Mouse (Mus musculus): ENCODE data around the gene Irf4. TPM values are rescaled to one million over a fixed set of nuclear protein-coding genes. Genes with fewer than 3 reads are reported as not detected.

The Irf4 gene
- polyA plus RNA-seq, 1 experiment from 2014 or later = 0.04 TPM

GRCm38 (mm10) chr13:30790016-30790415, 41.0 kb downstream of the Irf4 start:
- 74% methylated on average over 5 of the region's 5 CpGs for WGBS
- H3K27me3 ChIP-seq (ENCODE audit: control insufficient read depth, insufficient read depth, low read length) = no peaks in the 10 kb centered on the region
- no peak for ATAC-seq (ENCODE audit: insufficient number of reproducible peaks, insufficient read depth, low FRiP score, low read depth)

GRCm38 (mm10) chr13:30792308-30792707, 43.3 kb downstream of the Irf4 start:
- no peak overlapping the region for H3K4me2 ChIP-seq (ENCODE audit: low read length)
- H3K9me3 ChIP-seq (ENCODE audit: control insufficient read depth, low read length) = no peaks in the 10 kb centered on the region
- no peak overlapping the region for H3K27ac ChIP-seq (replicated peaks in 1 of 2; ENCODE audit: control insufficient read depth in 1 of 2, insufficient read depth in 1 of 2, low read depth in 2 of 2, low read length in 2 of 2)
- no peaks in the 10 kb centered on the region for H3K36me3 ChIP-seq (ENCODE audit: control insufficient read depth, insufficient read depth, low read length)
- H3K9ac ChIP-seq (ENCODE audit: low read length) = no peak overlapping the region
- no peak for ATAC-seq (ENCODE audit: insufficient number of reproducible peaks, insufficient read depth, low FRiP score, low read depth)
- peaks cover 8 to 13% of the 10 kb centered on the region in 2 experiments; a peak in 2 of 4 replicates for H3K4me1 ChIP-seq (ENCODE audit: control insufficient read depth in 2 of 2, insufficient read depth in 2 of 2, low read length in 2 of 2)
- 53% methylated on average over 9 of the region's 9 CpGs for WGBS
- H3K27me3 ChIP-seq (ENCODE audit: control insufficient read depth, insufficient read depth, low read length) = no peaks in the 10 kb centered on the region
- H3K4me3 ChIP-seq (ENCODE audit: control insufficient read depth in 1 of 2, insufficient read depth in 1 of 2, low read depth in 1 of 2, low read length in 2 of 2) = no peak overlapping the region

More at GRCm38 (mm10) chr13:30790016-30790415, 41.0 kb downstream of the Irf4 start:
- Histone ChIP-seq H3K9ac (ENCODE audit: low read length) (no peak overlapping the region), H3K27ac (replicated peaks in 1 of 2; ENCODE audit: control insufficient read depth in 1 of 2, insufficient read depth in 1 of 2, low read depth in 2 of 2, low read length in 2 of 2) (no peak overlapping the region), H3K4me3 (ENCODE audit: control insufficient read depth in 1 of 2, insufficient read depth in 1 of 2, low read depth in 1 of 2, low read length in 2 of 2) (no peak overlapping the region), H3K9me3 (ENCODE audit: control insufficient read depth, low read length) (no peaks in the 10 kb centered on the region), H3K36me3 (ENCODE audit: control insufficient read depth, insufficient read depth, low read length) (no peaks in the 10 kb centered on the region), H3K4me2 (ENCODE audit: low read length) (no peak overlapping the region), H3K4me1 (ENCODE audit: control insufficient read depth in 2 of 2, insufficient read depth in 2 of 2, low read length in 2 of 2) (peaks cover 22 to 24% of the 10 kb centered on the region in 2 experiments)

GRCm38 (mm10) chr13:30792741-30793140, 43.7 kb downstream of the Irf4 start:
- Histone ChIP-seq H3K4me2 (ENCODE audit: low read length) (no peak overlapping the region), H3K4me3 (ENCODE audit: control insufficient read depth in 1 of 2, insufficient read depth in 1 of 2, low read depth in 1 of 2, low read length in 2 of 2) (no peak overlapping the region), H3K27me3 (ENCODE audit: control insufficient read depth, insufficient read depth, low read length) (no peaks in the 10 kb centered on the region), H3K36me3 (ENCODE audit: control insufficient read depth, insufficient read depth, low read length) (no peaks in the 10 kb centered on the region), H3K9me3 (ENCODE audit: control insufficient read depth, low read length) (no peaks in the 10 kb centered on the region), H3K4me1 (ENCODE audit: control insufficient read depth in 2 of 2, insufficient read depth in 2 of 2, low read length in 2 of 2) (peaks cover 8 to 13% of the 10 kb centered on the region in 2 experiments; a peak in 2 of 4 replicates), H3K9ac (ENCODE audit: low read length) (no peak overlapping the region), H3K27ac (replicated peaks in 1 of 2; ENCODE audit: control insufficient read depth in 1 of 2, insufficient read depth in 1 of 2, low read depth in 2 of 2, low read length in 2 of 2) (no peak overlapping the region)
- 20% methylated on average over 3 of the region's 3 CpGs for WGBS
- ATAC-seq (ENCODE audit: insufficient number of reproducible peaks, insufficient read depth, low FRiP score, low read depth) = no peak

- no peak for ATAC-seq (ENCODE audit: insufficient number of reproducible peaks, insufficient read depth, low FRiP score, low read depth)
- 87% methylated on average over 4 of the region's 4 CpGs for WGBS
These were observed 44.2 kb downstream of the Irf4 start for GRCm38 (mm10) chr13:30793196-30793595.

GRCm38 (mm10) chr13:30793616-30794015, 44.6 kb downstream of the Irf4 start:
- H3K9me3 ChIP-seq (ENCODE audit: control insufficient read depth, low read length) = no peaks in the 10 kb centered on the region
- peaks cover 8 to 13% of the 10 kb centered on the region in 2 experiments; a peak in 2 of 4 replicates for H3K4me1 ChIP-seq (ENCODE audit: control insufficient read depth in 2 of 2, insufficient read depth in 2 of 2, low read length in 2 of 2)
- no peaks in the 10 kb centered on the region for H3K27me3 ChIP-seq (ENCODE audit: control insufficient read depth, insufficient read depth, low read length)
- no peak overlapping the region for H3K4me3 ChIP-seq (ENCODE audit: control insufficient read depth in 1 of 2, insufficient read depth in 1 of 2, low read depth in 1 of 2, low read length in 2 of 2)
- WGBS = 54% methylated on average over 5 of the region's 5 CpGs
- ATAC-seq (ENCODE audit: insufficient number of reproducible peaks, insufficient read depth, low FRiP score, low read depth) = no peak
- H3K4me2 ChIP-seq (ENCODE audit: low read length) = no peak overlapping the region
- H3K27ac ChIP-seq (replicated peaks in 1 of 2; ENCODE audit: control insufficient read depth in 1 of 2, insufficient read depth in 1 of 2, low read depth in 2 of 2, low read length in 2 of 2) = no peak overlapping the region
- no peak overlapping the region for H3K9ac ChIP-seq (ENCODE audit: low read length)
- H3K36me3 ChIP-seq (ENCODE audit: control insufficient read depth, insufficient read depth, low read length) = no peaks in the 10 kb centered on the region

More at GRCm38 (mm10) chr13:30793196-30793595, 44.2 kb downstream of the Irf4 start:
- no peak overlapping the region for H3K27ac ChIP-seq (replicated peaks in 1 of 2; ENCODE audit: control insufficient read depth in 1 of 2, insufficient read depth in 1 of 2, low read depth in 2 of 2, low read length in 2 of 2)
- no peaks in the 10 kb centered on the region for H3K9me3 ChIP-seq (ENCODE audit: control insufficient read depth, low read length)
- H3K9ac ChIP-seq (ENCODE audit: low read length) = no peak overlapping the region
- H3K4me3 ChIP-seq (ENCODE audit: control insufficient read depth in 1 of 2, insufficient read depth in 1 of 2, low read depth in 1 of 2, low read length in 2 of 2) = no peak overlapping the region
- no peaks in the 10 kb centered on the region for H3K27me3 ChIP-seq (ENCODE audit: control insufficient read depth, insufficient read depth, low read length)
- peaks cover 8 to 13% of the 10 kb centered on the region in 2 experiments; a peak in 2 of 4 replicates for H3K4me1 ChIP-seq (ENCODE audit: control insufficient read depth in 2 of 2, insufficient read depth in 2 of 2, low read length in 2 of 2)
- H3K4me2 ChIP-seq (ENCODE audit: low read length) = no peak overlapping the region
- H3K36me3 ChIP-seq (ENCODE audit: control insufficient read depth, insufficient read depth, low read length) = no peaks in the 10 kb centered on the region

GRCm38 (mm10) chr13:30795960-30796359, 46.9 kb downstream of the Irf4 start:
- no peak for ATAC-seq (ENCODE audit: insufficient number of reproducible peaks, insufficient read depth, low FRiP score, low read depth)
- peaks cover 8 to 13% of the 10 kb centered on the region in 2 experiments; a peak in 2 of 4 replicates for H3K4me1 ChIP-seq (ENCODE audit: control insufficient read depth in 2 of 2, insufficient read depth in 2 of 2, low read length in 2 of 2)
- H3K4me2 ChIP-seq (ENCODE audit: low read length) = no peak overlapping the region
- no peak overlapping the region for H3K9ac ChIP-seq (ENCODE audit: low read length)
- no peaks in the 10 kb centered on the region for H3K36me3 ChIP-seq (ENCODE audit: control insufficient read depth, insufficient read depth, low read length)
- no peak overlapping the region for H3K4me3 ChIP-seq (ENCODE audit: control insufficient read depth in 1 of 2, insufficient read depth in 1 of 2, low read depth in 1 of 2, low read length in 2 of 2)
- H3K27ac ChIP-seq (replicated peaks in 1 of 2; ENCODE audit: control insufficient read depth in 1 of 2, insufficient read depth in 1 of 2, low read depth in 2 of 2, low read length in 2 of 2) = no peak overlapping the region
- H3K27me3 ChIP-seq (ENCODE audit: control insufficient read depth, insufficient read depth, low read length) = no peaks in the 10 kb centered on the region
- no peaks in the 10 kb centered on the region for H3K9me3 ChIP-seq (ENCODE audit: control insufficient read depth, low read length)
- WGBS = 78% methylated on average over 4 of the region's 4 CpGs

- Histone ChIP-seq H3K9ac (ENCODE audit: low read length) (no peak overlapping the region), H3K36me3 (ENCODE audit: control insufficient read depth, insufficient read depth, low read length) (no peaks in the 10 kb centered on the region), H3K27ac (replicated peaks in 1 of 2; ENCODE audit: control insufficient read depth in 1 of 2, insufficient read depth in 1 of 2, low read depth in 2 of 2, low read length in 2 of 2) (no peak overlapping the region), H3K9me3 (ENCODE audit: control insufficient read depth, low read length) (no peaks in the 10 kb centered on the region), H3K4me1 (ENCODE audit: control insufficient read depth in 2 of 2, insufficient read depth in 2 of 2, low read length in 2 of 2) (no peaks in the 10 kb centered on the region), H3K4me3 (ENCODE audit: control insufficient read depth in 1 of 2, insufficient read depth in 1 of 2, low read depth in 1 of 2, low read length in 2 of 2) (no peak overlapping the region), H3K27me3 (ENCODE audit: control insufficient read depth, insufficient read depth, low read length) (no peaks in the 10 kb centered on the region), H3K4me2 (ENCODE audit: low read length) (no peak overlapping the region)
- ATAC-seq (ENCODE audit: insufficient number of reproducible peaks, insufficient read depth, low FRiP score, low read depth) = no peak
- 81% methylated on average over 4 of the region's 4 CpGs for WGBS
These were observed 52.9 kb downstream of the Irf4 start for GRCm38 (mm10) chr13:30801886-30802285.

GRCm38 (mm10) chr13:30802336-30802955, 53.4 kb downstream of the Irf4 start:
- Histone ChIP-seq H3K27ac (replicated peaks in 1 of 2; ENCODE audit: control insufficient read depth in 1 of 2, insufficient read depth in 1 of 2, low read depth in 2 of 2, low read length in 2 of 2) (no peak overlapping the region), H3K36me3 (ENCODE audit: control insufficient read depth, insufficient read depth, low read length) (no peaks in the 10 kb centered on the region), H3K9ac (ENCODE audit: low read length) (no peak overlapping the region), H3K4me3 (ENCODE audit: control insufficient read depth in 1 of 2, insufficient read depth in 1 of 2, low read depth in 1 of 2, low read length in 2 of 2) (no peak overlapping the region), H3K4me2 (ENCODE audit: low read length) (no peak overlapping the region), H3K27me3 (ENCODE audit: control insufficient read depth, insufficient read depth, low read length) (no peaks in the 10 kb centered on the region), H3K9me3 (ENCODE audit: control insufficient read depth, low read length) (no peaks in the 10 kb centered on the region), H3K4me1 (ENCODE audit: control insufficient read depth in 2 of 2, insufficient read depth in 2 of 2, low read length in 2 of 2) (no peaks in the 10 kb centered on the region)
- ATAC-seq (ENCODE audit: insufficient number of reproducible peaks, insufficient read depth, low FRiP score, low read depth) = no peak
- WGBS = 89% methylated on average over 5 of the region's 5 CpGs
